Mouse (Mus musculus) MEL (cell line): ENCODE measurements around the gene Gpr22. TPM values are rescaled to one million over a fixed set of nuclear protein-coding genes. Genes with fewer than 3 reads are reported as not detected.

Source experiments
- DNase-seq: peaks from one replicate; pipeline ENCODE4 v3.0.0; 2011; ENCODE audit warnings: low read depth, low spot score
- H3K27ac ChIP-seq: 2 replicates; pipeline ENCODE4 v1.5.1; 2012; ENCODE audit warnings: low read depth, mild to moderate bottlenecking, control low read depth, low read length, moderate library complexity; ENCODE audit not compliant: control insufficient read depth
- H3K27me3 ChIP-seq, 2 experiments: fragments of 150-350 bp in 1 of 2; sonication (generic) in 1 of 2; 2 replicates each; pipeline ENCODE4 v1.6.1; 2012; ENCODE audit warnings: low read length in 2 of 2, mild to moderate bottlenecking in 2 of 2, improper control_type of control experiment in 1 of 2, moderate library complexity in 1 of 2; ENCODE audit not compliant: insufficient read depth in 2 of 2, control insufficient read depth in 1 of 2
- H3K36me3 ChIP-seq, 2 experiments: 2 replicates each; pipeline ENCODE4 v1.6.1; 2012 to 2014; ENCODE audit warnings: low read length in 2 of 2, improper control_type of control experiment in 1 of 2, inconsistent platforms in 1 of 2, mild to moderate bottlenecking in 1 of 2; ENCODE audit not compliant: insufficient read depth in 2 of 2, control insufficient read depth in 1 of 2
- H3K4me1 ChIP-seq, 2 experiments: fragments of 150-350 bp in 1 of 2; sonication (generic) in 1 of 2; 2 replicates each; pipeline ENCODE4 v1.6.1; 2012; ENCODE audit warnings: low read length in 2 of 2, improper control_type of control experiment in 1 of 2, mild to moderate bottlenecking in 1 of 2; ENCODE audit not compliant: insufficient read depth in 2 of 2, control insufficient read depth in 1 of 2
- H3K4me3 ChIP-seq, 2 experiments: fragments of 150-350 bp in 1 of 2; sonication (generic) in 1 of 2; 2 replicates each; pipeline ENCODE4 v1.5.1; 2012; ENCODE audit warnings: low read depth in 2 of 2, low read length in 2 of 2, mild to moderate bottlenecking in 2 of 2, moderate library complexity in 2 of 2, control low read depth in 1 of 2, improper control_type of control experiment in 1 of 2; ENCODE audit not compliant: control insufficient read depth in 1 of 2, insufficient read depth in 1 of 2
- H3K79me2 ChIP-seq: 2 replicates; pipeline ENCODE4 v1.6.1; 2012; ENCODE audit warnings: mild to moderate bottlenecking, low read length, moderate library complexity; ENCODE audit not compliant: control insufficient read depth, poor library complexity, insufficient read depth
- H3K9ac ChIP-seq: 2 replicates; pipeline ENCODE4 v1.6.1; 2012; ENCODE audit warnings: low read depth, mild to moderate bottlenecking, control low read depth, low read length, moderate library complexity; ENCODE audit not compliant: control insufficient read depth, poor library complexity, severe bottlenecking
- H3K9me3 ChIP-seq: fragments of 150-350 bp; sonication (generic); replicated peaks from 2 replicates; pipeline ENCODE4 v1.6.1; 2012; ENCODE audit warnings: mild to moderate bottlenecking, low read length, improper control_type of control experiment, moderate library complexity; ENCODE audit not compliant: insufficient read depth
- CHD2 ChIP-seq: IDR thresholded peaks from 2 replicates; pipeline ENCODE4 v1.6.1; 2011; ENCODE audit warnings: low read length, improper control_type of control experiment
- CTCF ChIP-seq, 3 experiments: IDR thresholded peaks in 2 of 3; conservative IDR thresholded peaks in 1 of 3; 2 replicates each; pipeline ENCODE4 v1.5.1; 2011 to 2012; ENCODE audit warnings: low read length in 3 of 3, low read depth in 2 of 3, mild to moderate bottlenecking in 2 of 3, improper control_type of control experiment in 1 of 3, inconsistent platforms in 1 of 3, mixed read lengths in 1 of 3, moderate library complexity in 1 of 3; ENCODE audit not compliant: control insufficient read depth in 1 of 3, insufficient read depth in 1 of 3, poor library complexity in 1 of 3, severe bottlenecking in 1 of 3
- E2F4 ChIP-seq: IDR thresholded peaks from 2 replicates; pipeline ENCODE4 v1.6.1; 2011; ENCODE audit warnings: low read depth, low read length, improper control_type of control experiment, borderline replicate concordance
- EP300 ChIP-seq, 2 experiments: IDR thresholded peaks; 2 replicates each; pipeline ENCODE4 v1.6.1; 2011; ENCODE audit warnings: improper control_type of control experiment in 2 of 2, low read length in 2 of 2, low read depth in 1 of 2, mild to moderate bottlenecking in 1 of 2
- JUND ChIP-seq: IDR thresholded peaks from 2 replicates; pipeline ENCODE4 v1.6.1; 2011; ENCODE audit warnings: low read depth, mild to moderate bottlenecking, improper control_type of control experiment, low read length
- KAT2A ChIP-seq: conservative IDR thresholded peaks from 2 replicates; pipeline ENCODE4 v1.6.1; 2012; ENCODE audit warnings: low read depth, low read length, improper control_type of control experiment, inconsistent platforms
- MEF2A ChIP-seq: IDR thresholded peaks from 2 replicates; pipeline ENCODE4 v1.6.1; 2014; ENCODE audit warnings: low read depth, mild to moderate bottlenecking, inconsistent platforms, low read length, improper control_type of control experiment; ENCODE audit not compliant: poor library complexity, insufficient replicate concordance, severe bottlenecking; ENCODE audit errors: extremely low read depth
- MXI1 ChIP-seq: IDR thresholded peaks from 2 replicates; pipeline ENCODE4 v1.6.1; 2011; ENCODE audit warnings: mild to moderate bottlenecking, low read depth, low read length, improper control_type of control experiment
- MYB ChIP-seq: IDR thresholded peaks from 2 replicates; pipeline ENCODE4 v1.6.1; 2011; ENCODE audit warnings: mild to moderate bottlenecking, low read depth, low read length, improper control_type of control experiment
- MYC ChIP-seq: IDR thresholded peaks from 2 replicates; pipeline ENCODE4 v1.6.1; 2011; ENCODE audit warnings: low read depth, mild to moderate bottlenecking, low read length, improper control_type of control experiment, moderate library complexity
- POLR2AphosphoS2 ChIP-seq: IDR thresholded peaks from 2 replicates; pipeline ENCODE4 v1.6.1; 2011; ENCODE audit warnings: low read length, improper control_type of control experiment
- RCOR1 ChIP-seq: IDR thresholded peaks from 2 replicates; pipeline ENCODE4 v1.6.1; 2012; ENCODE audit warnings: low read depth, mild to moderate bottlenecking, inconsistent platforms, low read length, improper control_type of control experiment
- SIN3A ChIP-seq: IDR thresholded peaks from 2 replicates; pipeline ENCODE4 v1.6.1; 2012; ENCODE audit warnings: low read length, improper control_type of control experiment, inconsistent platforms
- SMC3 ChIP-seq: IDR thresholded peaks from 2 replicates; pipeline ENCODE4 v1.6.1; 2011; ENCODE audit warnings: low read depth, low read length, improper control_type of control experiment
- TAL1 ChIP-seq: IDR thresholded peaks from 2 replicates; pipeline ENCODE4 v1.6.1; 2012; ENCODE audit warnings: mild to moderate bottlenecking, inconsistent platforms, low read length, moderate library complexity, mixed read lengths
- TCF12 ChIP-seq: IDR thresholded peaks from 2 replicates; pipeline ENCODE4 v1.6.1; 2014; ENCODE audit warnings: low read depth, mild to moderate bottlenecking, inconsistent platforms, low read length, improper control_type of control experiment, moderate library complexity
- USF1 ChIP-seq: IDR thresholded peaks from 2 replicates; pipeline ENCODE4 v1.6.1; 2014; ENCODE audit warnings: low read depth, mild to moderate bottlenecking, inconsistent platforms, low read length, improper control_type of control experiment, moderate library complexity
- ZKSCAN1 ChIP-seq: IDR thresholded peaks from 2 replicates; pipeline ENCODE4 v1.6.1; 2012; ENCODE audit warnings: low read depth, mild to moderate bottlenecking, inconsistent platforms, low read length, improper control_type of control experiment, moderate library complexity
- polyA plus RNA-seq, 2 experiments: library from polyadenylated mRNA; stranded (reverse) in 1 of 2; unstranded in 1 of 2; fragments of >175 nt in 1 of 2; fragments of >200 nt in 1 of 2; gene quantifications; 2 replicates each; pipeline versions ENCODE4 v1.2.1 to v1.2.4; 2012; ENCODE audit warnings: low replicate concordance in 2 of 2, low read depth in 1 of 2; ENCODE audit not compliant: insufficient read length in 2 of 2, insufficient read depth in 1 of 2, missing spikeins in 1 of 2
- total RNA-seq: library from RNA; depleted of rRNA; stranded (reverse); fragments of 300-350 nt; gene quantifications from 2 replicates; pipeline ENCODE4 v1.2.3, GENCODE M21; 2012

The Gpr22 gene
- total and polyA plus RNA-seq, 3 experiments: not detected

- H3K27ac ChIP-seq: no peak overlapping the region
- peaks cover 0 to 5% of the 10 kb centered on the region in 2 experiments; a peak in 2 of 4 replicates for H3K36me3 ChIP-seq
- H3K4me1 ChIP-seq: peaks cover 4 to 6% of the 10 kb centered on the region in 2 experiments; a peak in 3 of 4 replicates
- H3K9ac ChIP-seq: no peak overlapping the region
- no peaks in the 10 kb centered on the region for H3K9me3 ChIP-seq
- no peaks in the 10 kb centered on the region; the same call in 1 of the 2 replicates for H3K79me2 ChIP-seq
- H3K4me3 ChIP-seq: no peak overlapping the region
- no peaks in the 10 kb centered on the region for H3K27me3 ChIP-seq
- no peak for DNase-seq
- TF ChIP-seq MYB: no peak
- no peak for TF ChIP-seq ZKSCAN1
- no peak for TF ChIP-seq MEF2A
- TF ChIP-seq MYC: no peak
- TF ChIP-seq MXI1: no peak
- no peak for TF ChIP-seq CTCF (IDR thresholded peaks at IDR 0.05 in 2 of 3, conservative IDR thresholded peaks at IDR 0.05 in 1 of 3; ENCODE audit: control insufficient read depth in 1 of 3, insufficient read depth in 1 of 3, low read depth in 2 of 3, low read length in 3 of 3, poor library complexity in 1 of 3, severe bottlenecking in 1 of 3)
- no peak for TF ChIP-seq CHD2
- no peak for TF ChIP-seq POLR2AphosphoS2
- TF ChIP-seq KAT2A: no peak
- no peak for TF ChIP-seq EP300 (IDR thresholded peaks at IDR 0.05; ENCODE audit: low read depth in 1 of 2, low read length in 2 of 2)
- TF ChIP-seq SIN3A: no peak
- no peak for TF ChIP-seq RCOR1
- no peak for TF ChIP-seq TAL1
- TF ChIP-seq E2F4: no peak
- no peak for TF ChIP-seq JUND
- no peak for TF ChIP-seq SMC3
- no peak for TF ChIP-seq USF1
- no peak for TF ChIP-seq TCF12
Measured at GRCm38 (mm10) chr12:31706168-31706567, 7.6 kb downstream of the Gpr22 start.

DNA sequence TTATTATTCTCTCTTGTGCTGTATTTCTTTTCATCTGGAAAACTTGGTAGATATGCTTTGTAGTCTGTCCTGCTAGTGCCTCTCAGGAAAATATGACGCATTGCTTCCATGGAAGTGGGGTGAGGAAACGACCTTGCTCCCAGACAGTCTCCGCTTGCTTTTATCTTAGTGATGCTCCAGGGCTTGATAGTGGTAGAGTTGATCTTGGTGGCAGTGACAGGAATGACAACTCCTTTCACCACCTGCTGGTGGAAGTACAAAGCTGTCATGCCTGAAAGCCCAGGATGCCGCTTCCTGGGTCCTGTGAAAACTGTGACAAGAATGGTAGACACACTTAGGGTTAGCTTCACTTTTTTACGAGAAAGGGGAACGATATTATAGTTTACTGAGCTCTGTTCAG, 9.8 kb downstream of the Gpr22 start:
- Histone ChIP-seq H3K27me3 (no peaks in the 10 kb centered on the region), H3K9me3 (no peaks in the 10 kb centered on the region), H3K79me2 (no peaks in the 10 kb centered on the region; the same call in 1 of the 2 replicates), H3K4me1 (peaks cover 0 to 4% of the 10 kb centered on the region in 2 experiments; a peak in 1 of 4 replicates), H3K36me3 (no peaks in the 10 kb centered on the region), H3K4me3 (no peak overlapping the region), H3K27ac (no peak overlapping the region), H3K9ac (no peak overlapping the region)
- TF ChIP-seq SMC3 (peak; percentile 29), CTCF (IDR thresholded peaks at IDR 0.05 in 2 of 3, conservative IDR thresholded peaks at IDR 0.05 in 1 of 3; ENCODE audit: control insufficient read depth in 1 of 3, insufficient read depth in 1 of 3, low read depth in 2 of 3, low read length in 3 of 3, poor library complexity in 1 of 3, severe bottlenecking in 1 of 3) (peak in 1 of 3 experiments; percentile 18; a peak in 1 of 6 replicates), KAT2A (no peak)
- DNase-seq: peak; percentile 31
